Mouse (Mus musculus): ENCODE data around the gene Sost. TPM values are rescaled to one million over a fixed set of nuclear protein-coding genes. Genes with fewer than 3 reads are reported as not detected.

The Sost gene
- total RNA-seq, 1 experiment, result not detected

DNA sequence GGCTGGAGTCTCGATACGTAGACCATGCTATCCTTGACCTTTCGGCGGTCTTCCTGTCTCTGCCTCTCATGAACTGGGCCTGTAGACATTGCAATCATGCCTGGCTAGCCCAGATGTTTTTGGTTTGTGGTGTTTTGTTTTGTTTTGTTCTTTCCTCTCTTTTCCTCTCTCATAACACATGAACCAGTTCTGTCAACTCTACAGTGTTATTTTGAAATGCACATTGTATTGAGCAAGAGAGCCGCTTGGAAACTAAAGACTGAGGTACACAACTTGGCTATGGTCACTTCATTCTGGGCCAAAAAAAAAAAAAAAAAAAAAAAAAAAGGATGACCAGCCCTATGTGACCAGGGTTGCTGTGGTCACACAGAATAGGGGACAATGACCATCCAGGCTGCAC lies 5.8 kb upstream of the Sost start:
- Histone ChIP-seq H3K9ac (ENCODE audit: insufficient read depth, low read depth, low read length, poor library complexity, severe bottlenecking) (no peak overlapping the region), H3K27ac (ENCODE audit: insufficient read depth, low read depth, low read length, poor library complexity, severe bottlenecking) (no peak overlapping the region), H3K9me3 (ENCODE audit: control insufficient read depth, insufficient read depth, low read depth, low read length) (no peaks in the 10 kb centered on the region), H3K36me3 (ENCODE audit: control insufficient read depth, insufficient read depth, low read length, poor library complexity, severe bottlenecking) (peaks cover 9% of the 10 kb centered on the region; the same call in 1 of the 2 replicates), H3K4me3 (ENCODE audit: insufficient read depth in 1 of 2, low read depth in 1 of 2, low read length in 2 of 2, poor library complexity in 1 of 2, severe bottlenecking in 1 of 2) (no peak overlapping the region), H3K4me1 (ENCODE audit: control insufficient read depth in 2 of 2, insufficient read depth in 2 of 2, low read length in 2 of 2, poor library complexity in 1 of 2) (peaks cover 0 to 11% of the 10 kb centered on the region in 2 experiments; a peak in 1 of 4 replicates)
- no peak for DNase-seq (ENCODE audit: low read depth, low spot score)
- TF ChIP-seq ZNF384 (IDR thresholded peaks at IDR 0.05; ENCODE audit: low read depth, low read length) (no peak), MAFK (IDR thresholded peaks at IDR 0.05; ENCODE audit: insufficient read depth, low read depth, low read length) (no peak), HCFC1 (IDR thresholded peaks at IDR 0.05; ENCODE audit: borderline replicate concordance, insufficient read depth, low read length) (no peak), CHD2 (IDR thresholded peaks at IDR 0.05; ENCODE audit: low read depth, low read length) (no peak), ZC3H11A (IDR thresholded peaks at IDR 0.05; ENCODE audit: borderline replicate concordance, low read depth, low read length) (no peak)
- in situ Hi-C loops (cut with MboI; ENCODE audit: low sequenced_read_pairs in 2 of 2, unreplicated experiment in 2 of 2), result no loop called here

DNA sequence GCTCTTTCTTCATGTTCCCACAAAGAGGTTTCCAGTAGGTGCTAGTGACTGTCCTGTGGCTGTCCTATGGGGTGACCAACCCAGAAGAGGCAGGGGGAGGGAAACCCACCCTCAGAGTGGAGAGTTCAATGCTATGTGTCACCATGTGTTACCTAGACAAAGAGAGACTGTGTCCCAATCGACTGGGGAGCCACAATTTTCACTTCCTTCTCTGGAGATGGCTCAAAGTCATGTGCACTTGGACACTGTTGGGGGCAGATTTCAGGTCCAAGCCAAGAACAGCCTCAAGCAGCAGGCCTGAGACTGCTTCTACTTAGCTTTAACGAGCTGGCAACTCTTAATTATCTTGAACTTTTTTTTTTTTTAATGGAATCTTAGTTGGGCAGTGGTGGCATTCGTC lies 5.3 kb upstream of the Sost start:
- in situ Hi-C loops (cut with MboI; ENCODE audit: low sequenced_read_pairs in 2 of 2, unreplicated experiment in 2 of 2), result no loop called here
- Histone ChIP-seq H3K27ac (ENCODE audit: insufficient read depth, low read depth, low read length, poor library complexity, severe bottlenecking) (no peak overlapping the region), H3K9ac (ENCODE audit: insufficient read depth, low read depth, low read length, poor library complexity, severe bottlenecking) (no peak overlapping the region), H3K9me3 (ENCODE audit: control insufficient read depth, insufficient read depth, low read depth, low read length) (no peaks in the 10 kb centered on the region), H3K4me3 (ENCODE audit: insufficient read depth in 1 of 2, low read depth in 1 of 2, low read length in 2 of 2, poor library complexity in 1 of 2, severe bottlenecking in 1 of 2) (no peak overlapping the region), H3K36me3 (ENCODE audit: control insufficient read depth, insufficient read depth, low read length, poor library complexity, severe bottlenecking) (peaks cover 9% of the 10 kb centered on the region; the same call in 1 of the 2 replicates), H3K4me1 (ENCODE audit: control insufficient read depth in 2 of 2, insufficient read depth in 2 of 2, low read length in 2 of 2, poor library complexity in 1 of 2) (peaks cover 0 to 13% of the 10 kb centered on the region in 2 experiments; a peak in 2 of 4 replicates)
- no peak for DNase-seq (ENCODE audit: low read depth, low spot score)
- TF ChIP-seq ZNF384 (IDR thresholded peaks at IDR 0.05; ENCODE audit: low read depth, low read length) (no peak), HCFC1 (IDR thresholded peaks at IDR 0.05; ENCODE audit: borderline replicate concordance, insufficient read depth, low read length) (no peak), CHD2 (IDR thresholded peaks at IDR 0.05; ENCODE audit: low read depth, low read length) (no peak), MAFK (IDR thresholded peaks at IDR 0.05; ENCODE audit: insufficient read depth, low read depth, low read length) (no peak), ZC3H11A (IDR thresholded peaks at IDR 0.05; ENCODE audit: borderline replicate concordance, low read depth, low read length) (no peak)

DNA sequence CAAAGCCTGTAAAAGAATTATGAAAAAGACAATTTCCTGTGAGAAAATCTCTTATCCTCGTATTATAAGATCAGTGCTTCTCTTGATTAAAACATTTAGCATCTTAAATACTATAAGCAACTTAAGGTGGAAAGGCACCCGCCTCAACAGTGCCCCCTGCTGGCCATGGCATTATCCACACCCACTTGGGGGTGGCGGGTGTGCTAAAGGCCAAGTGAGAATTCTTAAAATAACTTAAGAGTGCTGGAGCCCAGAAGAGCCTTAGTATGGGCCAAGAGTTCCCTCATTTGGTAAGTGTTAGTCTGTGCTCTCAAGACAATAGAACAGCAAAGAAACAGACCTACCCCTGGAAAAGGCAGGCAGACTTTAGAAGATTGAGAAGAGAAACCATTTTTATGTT lies 4.6 kb upstream of the Sost start:
- Histone ChIP-seq H3K27ac (ENCODE audit: insufficient read depth, low read depth, low read length, poor library complexity, severe bottlenecking) (no peak overlapping the region), H3K4me1 (ENCODE audit: control insufficient read depth in 2 of 2, insufficient read depth in 2 of 2, low read length in 2 of 2, poor library complexity in 1 of 2) (peaks cover 0 to 18% of the 10 kb centered on the region in 2 experiments; a peak in 2 of 4 replicates), H3K36me3 (ENCODE audit: control insufficient read depth, insufficient read depth, low read length, poor library complexity, severe bottlenecking) (peaks cover 9% of the 10 kb centered on the region; the same call in 1 of the 2 replicates), H3K9me3 (ENCODE audit: control insufficient read depth, insufficient read depth, low read depth, low read length) (no peaks in the 10 kb centered on the region), H3K9ac (ENCODE audit: insufficient read depth, low read depth, low read length, poor library complexity, severe bottlenecking) (no peak overlapping the region), H3K4me3 (ENCODE audit: insufficient read depth in 1 of 2, low read depth in 1 of 2, low read length in 2 of 2, poor library complexity in 1 of 2, severe bottlenecking in 1 of 2) (no peak overlapping the region)
- DNase-seq (ENCODE audit: low read depth, low spot score), result no peak
- no peak for TF ChIP-seq ZNF384 (IDR thresholded peaks at IDR 0.05; ENCODE audit: low read depth, low read length)
- no peak for TF ChIP-seq ZC3H11A (IDR thresholded peaks at IDR 0.05; ENCODE audit: borderline replicate concordance, low read depth, low read length)
- no peak for TF ChIP-seq HCFC1 (IDR thresholded peaks at IDR 0.05; ENCODE audit: borderline replicate concordance, insufficient read depth, low read length)
- no peak for TF ChIP-seq CHD2 (IDR thresholded peaks at IDR 0.05; ENCODE audit: low read depth, low read length)
- no peak for TF ChIP-seq MAFK (IDR thresholded peaks at IDR 0.05; ENCODE audit: insufficient read depth, low read depth, low read length)
- in situ Hi-C loops (cut with MboI; ENCODE audit: low sequenced_read_pairs in 2 of 2, unreplicated experiment in 2 of 2), result no loop called here

DNA sequence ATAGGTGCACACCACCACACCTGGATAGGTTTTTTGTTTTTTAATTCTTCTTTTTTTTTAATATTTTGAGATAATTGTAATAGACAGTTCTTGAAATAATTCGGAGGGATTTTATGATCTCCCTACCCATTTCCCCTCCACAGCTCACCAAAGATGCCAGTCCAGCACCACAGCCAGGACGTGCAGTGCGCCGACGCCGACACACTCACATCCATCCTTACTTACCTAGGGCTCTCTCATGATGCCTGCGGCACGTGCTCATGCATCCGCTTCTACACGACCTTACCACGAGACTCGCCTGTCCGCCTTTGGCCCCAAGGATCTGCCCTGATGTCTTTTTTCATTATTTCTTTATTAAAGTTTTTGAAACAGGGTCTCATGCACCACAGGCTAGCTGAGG lies 3.0 kb upstream of the Sost start:
- Histone ChIP-seq H3K36me3 (ENCODE audit: control insufficient read depth, insufficient read depth, low read length, poor library complexity, severe bottlenecking) (peaks cover 8% of the 10 kb centered on the region; the same call in 1 of the 2 replicates), H3K4me1 (ENCODE audit: control insufficient read depth in 2 of 2, insufficient read depth in 2 of 2, low read length in 2 of 2, poor library complexity in 1 of 2) (peaks cover 0 to 18% of the 10 kb centered on the region in 2 experiments; a peak in 2 of 4 replicates), H3K4me3 (ENCODE audit: insufficient read depth in 1 of 2, low read depth in 1 of 2, low read length in 2 of 2, poor library complexity in 1 of 2, severe bottlenecking in 1 of 2) (no peak overlapping the region), H3K9me3 (ENCODE audit: control insufficient read depth, insufficient read depth, low read depth, low read length) (no peaks in the 10 kb centered on the region), H3K9ac (ENCODE audit: insufficient read depth, low read depth, low read length, poor library complexity, severe bottlenecking) (no peak overlapping the region), H3K27ac (ENCODE audit: insufficient read depth, low read depth, low read length, poor library complexity, severe bottlenecking) (no peak overlapping the region)
- no peak for DNase-seq (ENCODE audit: low read depth, low spot score)
- in situ Hi-C loops (cut with MboI; ENCODE audit: low sequenced_read_pairs in 2 of 2, unreplicated experiment in 2 of 2), result loop anchor here in 1 of 2 experiments (5.0 kb wide), 1 partner anchor 48 kb away; no protein-coding TSS in a partner anchor
- TF ChIP-seq ZNF384 (IDR thresholded peaks at IDR 0.05; ENCODE audit: low read depth, low read length), result no peak
- no peak for TF ChIP-seq ZC3H11A (IDR thresholded peaks at IDR 0.05; ENCODE audit: borderline replicate concordance, low read depth, low read length)
- TF ChIP-seq CHD2 (IDR thresholded peaks at IDR 0.05; ENCODE audit: low read depth, low read length), result no peak
- TF ChIP-seq MAFK (IDR thresholded peaks at IDR 0.05; ENCODE audit: insufficient read depth, low read depth, low read length), result no peak
- TF ChIP-seq HCFC1 (IDR thresholded peaks at IDR 0.05; ENCODE audit: borderline replicate concordance, insufficient read depth, low read length), result no peak
